Mouse (Mus musculus): Measurements from ENCODE around the gene Olfr829.

- TF ChIP-seq CTCF (IDR thresholded peaks at IDR 0.05; ENCODE audit: low read depth): no peak
- no peak for TF ChIP-seq EP300 (IDR thresholded peaks at IDR 0.05; ENCODE audit: low read depth)
Measured at GRCm38 (mm10) chr9:18854633-18855032, at the start of gene Olfr829.

Data from liver, embryonic 14.5 days (tissue).